Mouse (Mus musculus) bone marrow macrophage, adult 2 months (primary cell): ENCODE results near the gene Nif3l1.

Experiments used
- CTCF ChIP-seq: IDR thresholded peaks from 2 replicates; pipeline ENCODE4 v1.5.1; 2012; ENCODE audit warnings: low read depth, mild to moderate bottlenecking, low read length, moderate library complexity
- POLR2A ChIP-seq: IDR thresholded peaks from 2 replicates; pipeline ENCODE4 v1.6.1; 2012; ENCODE audit warnings: mild to moderate bottlenecking, low read depth, low read length, borderline replicate concordance

DNA sequence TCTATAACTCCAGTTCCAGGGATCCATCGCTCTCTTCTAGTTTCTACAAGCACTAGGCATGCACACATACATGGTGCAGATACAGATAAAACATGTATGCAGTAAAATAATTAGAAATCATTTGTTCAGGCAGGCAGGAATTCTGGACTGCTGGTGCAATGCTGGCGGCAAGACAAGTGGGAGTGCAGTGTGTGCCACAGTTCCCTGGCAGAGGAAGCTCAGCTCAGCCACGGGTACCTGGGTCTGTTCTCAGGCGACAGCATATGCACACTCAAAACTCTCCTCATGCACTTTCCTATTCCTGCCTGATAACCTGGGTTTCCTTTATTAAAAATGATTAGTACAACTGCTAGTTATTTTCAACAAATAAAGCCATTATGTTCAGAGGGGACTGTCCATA lies 20.1 kb downstream of the Nif3l1 start:
- no peak for TF ChIP-seq CTCF
- no peak for TF ChIP-seq POLR2A
